Comparison of ENCODE assay signal across 10 mouse cellular contexts in the genomic region with DNA sequence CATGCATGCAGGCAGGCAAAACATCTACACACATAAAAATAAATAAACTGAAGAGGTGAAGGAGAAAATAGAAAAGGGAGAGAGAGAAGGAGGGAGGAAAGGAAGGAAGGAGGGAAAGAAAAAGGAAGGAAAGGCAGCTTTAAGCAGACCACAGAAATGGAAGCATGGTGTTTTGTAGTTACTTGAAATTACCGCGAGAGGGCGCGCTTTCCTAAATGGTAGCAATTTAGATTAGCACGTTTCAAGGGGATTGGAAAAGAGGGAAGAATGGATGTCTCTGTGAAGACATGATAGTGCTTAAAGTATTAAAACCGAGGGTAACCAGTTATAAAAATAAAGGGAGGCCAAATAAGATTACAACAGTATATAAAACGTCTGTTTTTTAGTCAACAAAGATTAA. TPM values are rescaled to one million over a fixed set of nuclear protein-coding genes. Genes with fewer than 3 reads are reported as not detected.
DNase-seq lines count a peak whose midpoint lies in the region; TF ChIP-seq lines count a peak whose summit lies in the region.
"Had no signal": no experiment of that assay in that cellular context is flagged by ENCODE, and none has a peak within 500 bp of the region (broad histone marks: within the 10 kb centered on the region; RNA-seq: fewer than 3 reads in every experiment).

No protein-coding gene starts in this region.

- no peaks in the 10 kb centered on the region for H3K79me2 ChIP-seq in heart, adult 2 months (replicated peaks; ENCODE audit: control insufficient read depth, insufficient read depth, low read length)

- no peak overlapping the region for H3K9ac ChIP-seq in heart, adult 2 months (ENCODE audit: low read depth, low read length)
- H3K9ac ChIP-seq: embryonic facial prominence, embryonic 12.5 days; limb, embryonic 13.5 days had no signal

- H3K4me1 ChIP-seq in heart, adult 2 months (ENCODE audit: control insufficient read depth, insufficient read depth, low read length) = no peaks in the 10 kb centered on the region
- H3K4me1 ChIP-seq: embryonic facial prominence, embryonic 12.5 days; limb, embryonic 13.5 days had no signal

- no peak overlapping the region for H3K4me3 ChIP-seq in heart, adult 2 months
- H3K4me3 ChIP-seq: embryonic facial prominence, embryonic 12.5 days; limb, embryonic 13.5 days had no signal

- TF ChIP-seq POLR2A in heart, adult 2 months (IDR thresholded peaks at IDR 0.05; ENCODE audit: insufficient read depth, low read depth, low read length) = no peak

- no peak overlapping the region for H3K27ac ChIP-seq in heart, adult 2 months
- H3K27ac ChIP-seq: embryonic facial prominence, embryonic 12.5 days; limb, embryonic 13.5 days had no signal

- TF ChIP-seq CTCF in heart, adult 2 months (IDR thresholded peaks at IDR 0.05) = peak; percentile 84

- intact Hi-C loops in heart, adult 2 months (cut with DNase I) = loop anchor here (2.0 to 10.0 kb wide), 2 partner anchors 136 to 260 kb away; a partner anchor contains a TSS
- intact Hi-C loops in gastrocnemius, postnatal 14 days (cut with DNase I; ENCODE audit: low total_unique reads) = no loop called here

- WGBS in heart, adult 2 months = 3% methylated on average over 7 of the region's 7 CpGs

- no peaks in the 10 kb centered on the region for H3K36me3 ChIP-seq in heart, adult 2 months (ENCODE audit: control insufficient read depth, insufficient read depth, low read length)
- H3K36me3 ChIP-seq: embryonic facial prominence, embryonic 12.5 days; limb, embryonic 13.5 days had no signal

- no peak for TF ChIP-seq EP300 in heart, adult 2 months (IDR thresholded peaks at IDR 0.05; ENCODE audit: insufficient read depth, low read depth, low read length)

- H3K27me3 ChIP-seq in heart, adult 2 months (ENCODE audit: control insufficient read depth, insufficient read depth, low read length) = no peaks in the 10 kb centered on the region
- H3K27me3 ChIP-seq: embryonic facial prominence, embryonic 12.5 days; limb, embryonic 13.5 days had no signal

- peak; percentile 2 to 27 for DNase-seq in heart, adult 2 months
- no peak for DNase-seq in heart, adult 11 months
- peak; percentile 5 for DNase-seq in right cerebral cortex, adult 18-20 months
- no peak for DNase-seq in right cerebral cortex, postnatal 36 days (ENCODE audit: low spot score in 2 of 2)
- peak; percentile 25 for DNase-seq in c-Kit-negative CD71-positive TER-119-positive erythroid progenitor cells, embryonic 14.5 days (ENCODE audit: low read depth, low spot score)
- DNase-seq in gastrocnemius, postnatal 14 days = peak; percentile 12
- peak; percentile 45 for DNase-seq in lung, postnatal 14 days
- no peak for DNase-seq in yolk sac, embryonic 10.5 days (ENCODE audit: low spot score)

RNA-seq across cellular contexts. Expression of a gene that starts 58.3 kb away (rescaled TPM):
- 100 to 1,000 TPM; 116 to 149 TPM for total RNA-seq in heart, adult 2 months (2021)
- polyA plus RNA-seq in heart, adult 2 months (2012; rRNA removed) = 59.2 and 125 TPM in 2 replicates
- 10 to 100 TPM; 77.5 to 84.6 TPM for total RNA-seq in gastrocnemius, postnatal 14 days (2021)

Comparison
In these comparisons a context has a peak if more than half of its experiments do, and no peak if none do; other contexts are left out.
1. DNase-seq: peak in heart, adult 2 months (2 of 2), right cerebral cortex, adult 18-20 months (single experiment), c-Kit-negative CD71-positive TER-119-positive erythroid progenitor cells, embryonic 14.5 days (single experiment), gastrocnemius, postnatal 14 days (single experiment) and lung, postnatal 14 days (single experiment); none in heart, adult 11 months (single experiment), right cerebral cortex, postnatal 36 days (0 of 2) and yolk sac, embryonic 10.5 days (single experiment).